Mouse (Mus musculus): Measurements from ENCODE around the gene Meioc. TPM values are rescaled to one million over a fixed set of nuclear protein-coding genes. Genes with fewer than 3 reads are reported as not detected.

The Meioc gene
- polyA plus RNA-seq, 1 experiment = not detected

DNA sequence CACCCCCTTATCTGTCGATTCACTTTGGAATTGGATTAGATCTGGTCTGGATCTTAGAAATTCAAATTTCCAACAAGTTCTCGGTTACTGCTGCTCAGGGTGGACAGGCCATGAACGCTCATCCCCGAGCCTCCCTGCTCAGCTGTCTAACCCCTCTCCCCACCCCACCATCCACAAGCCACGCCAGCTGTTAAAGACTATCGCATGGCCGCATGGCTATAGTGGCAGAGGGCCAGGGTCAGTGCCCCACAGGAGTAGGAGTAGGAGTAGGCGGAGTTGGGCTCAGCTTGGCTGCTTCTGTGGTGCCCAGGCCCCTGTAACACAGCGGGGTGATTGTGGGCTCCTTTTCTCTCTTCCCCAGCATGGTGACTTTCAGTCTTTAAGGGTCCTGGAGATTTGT lies 35.0 kb upstream of the Meioc start:
- TF ChIP-seq CEBPB (IDR thresholded peaks at IDR 0.05; ENCODE audit: low read depth) (no peak), MAX (IDR thresholded peaks at IDR 0.05) (no peak), MYOG (IDR thresholded peaks at IDR 0.05; ENCODE audit: control insufficient read depth, extremely low read depth, insufficient read length) (no peak), USF1 (IDR thresholded peaks at IDR 0.05; ENCODE audit: low read depth) (no peak), CTCF (IDR thresholded peaks at IDR 0.05; ENCODE audit: control insufficient read depth, insufficient read depth, insufficient read length) (no peak), MYOD1 (IDR thresholded peaks at IDR 0.05; ENCODE audit: control insufficient read depth, insufficient read length, low read depth) (peak; percentile 26)
- no peaks in the 10 kb centered on the region for H3K79me3 ChIP-seq (ENCODE audit: low read depth)
- H3K79me2 ChIP-seq (ENCODE audit: control insufficient read depth, insufficient read depth) = no peaks in the 10 kb centered on the region
- H3K27me3 ChIP-seq (ENCODE audit: control insufficient read depth, insufficient read depth, insufficient read length) = no peaks in the 10 kb centered on the region
- H3K4me3 ChIP-seq (ENCODE audit: insufficient read depth, poor library complexity, severe bottlenecking) = no peak overlapping the region
- no peak overlapping the region for H3ac ChIP-seq (ENCODE audit: control insufficient read depth, insufficient read length, low read depth)
- no peaks in the 10 kb centered on the region for H3K36me3 ChIP-seq (ENCODE audit: control insufficient read depth, insufficient read depth)

GRCm38 (mm10) chr11:102629375-102629774 lies 34.1 kb upstream of the Meioc start:
- H3K79me3 ChIP-seq (ENCODE audit: low read depth) = no peaks in the 10 kb centered on the region
- H3K4me3 ChIP-seq (ENCODE audit: insufficient read depth, poor library complexity, severe bottlenecking) = no peak overlapping the region
- no peaks in the 10 kb centered on the region for H3K27me3 ChIP-seq (ENCODE audit: control insufficient read depth, insufficient read depth, insufficient read length)
- H3ac ChIP-seq (ENCODE audit: control insufficient read depth, insufficient read length, low read depth) = no peak overlapping the region
- no peaks in the 10 kb centered on the region for H3K36me3 ChIP-seq (ENCODE audit: control insufficient read depth, insufficient read depth)
- no peak for TF ChIP-seq FOSL1 (IDR thresholded peaks at IDR 0.05; ENCODE audit: insufficient read depth, low read length, poor library complexity, severe bottlenecking)
- no peak for TF ChIP-seq MAX (IDR thresholded peaks at IDR 0.05)
- TF ChIP-seq MYOD1 (IDR thresholded peaks at IDR 0.05; ENCODE audit: control insufficient read depth, insufficient read length, low read depth) = no peak
- no peak for TF ChIP-seq MYOG (IDR thresholded peaks at IDR 0.05; ENCODE audit: control insufficient read depth, extremely low read depth, insufficient read length)
- TF ChIP-seq CTCF (IDR thresholded peaks at IDR 0.05; ENCODE audit: control insufficient read depth, insufficient read depth, insufficient read length) = no peak
- no peak for TF ChIP-seq USF1 (IDR thresholded peaks at IDR 0.05; ENCODE audit: low read depth)
- TF ChIP-seq CEBPB (IDR thresholded peaks at IDR 0.05; ENCODE audit: low read depth) = no peak
- no peaks in the 10 kb centered on the region for H3K79me2 ChIP-seq (ENCODE audit: control insufficient read depth, insufficient read depth)

- Histone ChIP-seq H3K79me3 (ENCODE audit: low read depth) (no peaks in the 10 kb centered on the region), H3ac (ENCODE audit: control insufficient read depth, insufficient read length, low read depth) (no peak overlapping the region), H3K36me3 (ENCODE audit: control insufficient read depth, insufficient read depth) (no peaks in the 10 kb centered on the region), H3K4me3 (ENCODE audit: insufficient read depth, poor library complexity, severe bottlenecking) (no peak overlapping the region), H3K79me2 (ENCODE audit: control insufficient read depth, insufficient read depth) (no peaks in the 10 kb centered on the region), H3K27me3 (ENCODE audit: control insufficient read depth, insufficient read depth, insufficient read length) (no peaks in the 10 kb centered on the region)
- TF ChIP-seq CTCF (IDR thresholded peaks at IDR 0.05; ENCODE audit: control insufficient read depth, insufficient read depth, insufficient read length) (no peak), MYOG (IDR thresholded peaks at IDR 0.05; ENCODE audit: control insufficient read depth, extremely low read depth, insufficient read length) (no peak), MAX (IDR thresholded peaks at IDR 0.05) (no peak), USF1 (IDR thresholded peaks at IDR 0.05; ENCODE audit: low read depth) (no peak), CEBPB (IDR thresholded peaks at IDR 0.05; ENCODE audit: low read depth) (no peak), MYOD1 (IDR thresholded peaks at IDR 0.05; ENCODE audit: control insufficient read depth, insufficient read length, low read depth) (no peak), FOSL1 (IDR thresholded peaks at IDR 0.05; ENCODE audit: insufficient read depth, low read length, poor library complexity, severe bottlenecking) (no peak)
These were observed 32.8 kb upstream of the Meioc start for GRCm38 (mm10) chr11:102630731-102631130.

DNA sequence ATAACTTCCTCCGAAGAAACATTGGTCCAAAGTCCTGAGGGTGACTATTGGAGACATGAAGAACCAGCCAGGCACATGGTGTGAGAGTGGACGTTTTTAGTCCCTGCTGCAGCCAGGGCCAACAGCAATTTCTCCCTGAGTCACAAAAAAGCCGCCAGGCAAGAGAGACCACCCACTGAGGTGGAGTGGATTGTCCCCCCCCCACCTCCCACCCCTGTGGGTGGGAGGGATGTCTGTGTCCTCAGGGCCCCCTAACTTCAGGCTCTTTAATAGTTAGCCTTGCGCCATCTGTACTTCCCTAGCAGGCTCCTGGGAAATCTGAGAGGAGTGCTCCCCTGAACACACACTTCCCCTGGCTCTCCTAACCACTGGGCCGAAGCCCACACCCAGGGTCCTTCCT lies 32.3 kb upstream of the Meioc start:
- H3K36me3 ChIP-seq (ENCODE audit: control insufficient read depth, insufficient read depth) = no peaks in the 10 kb centered on the region
- H3K4me3 ChIP-seq (ENCODE audit: insufficient read depth, poor library complexity, severe bottlenecking) = no peak overlapping the region
- TF ChIP-seq MYOD1 (IDR thresholded peaks at IDR 0.05; ENCODE audit: control insufficient read depth, insufficient read length, low read depth) = no peak
- TF ChIP-seq MYOG (IDR thresholded peaks at IDR 0.05; ENCODE audit: control insufficient read depth, extremely low read depth, insufficient read length) = no peak
- TF ChIP-seq FOSL1 (IDR thresholded peaks at IDR 0.05; ENCODE audit: insufficient read depth, low read length, poor library complexity, severe bottlenecking) = no peak
- no peak for TF ChIP-seq MAX (IDR thresholded peaks at IDR 0.05)
- TF ChIP-seq CTCF (IDR thresholded peaks at IDR 0.05; ENCODE audit: control insufficient read depth, insufficient read depth, insufficient read length) = no peak
- no peak for TF ChIP-seq USF1 (IDR thresholded peaks at IDR 0.05; ENCODE audit: low read depth)
- no peak for TF ChIP-seq CEBPB (IDR thresholded peaks at IDR 0.05; ENCODE audit: low read depth)
- no peaks in the 10 kb centered on the region for H3K79me3 ChIP-seq (ENCODE audit: low read depth)
- H3ac ChIP-seq (ENCODE audit: control insufficient read depth, insufficient read length, low read depth) = no peak overlapping the region
- no peaks in the 10 kb centered on the region for H3K79me2 ChIP-seq (ENCODE audit: control insufficient read depth, insufficient read depth)
- no peaks in the 10 kb centered on the region for H3K27me3 ChIP-seq (ENCODE audit: control insufficient read depth, insufficient read depth, insufficient read length)

GRCm38 (mm10) chr11:102632725-102633124 lies 30.8 kb upstream of the Meioc start:
- Histone ChIP-seq H3K79me3 (ENCODE audit: low read depth) (no peaks in the 10 kb centered on the region), H3K79me2 (ENCODE audit: control insufficient read depth, insufficient read depth) (no peaks in the 10 kb centered on the region), H3K36me3 (ENCODE audit: control insufficient read depth, insufficient read depth) (no peaks in the 10 kb centered on the region), H3ac (ENCODE audit: control insufficient read depth, insufficient read length, low read depth) (no peak overlapping the region), H3K4me3 (ENCODE audit: insufficient read depth, poor library complexity, severe bottlenecking) (no peak overlapping the region), H3K27me3 (ENCODE audit: control insufficient read depth, insufficient read depth, insufficient read length) (no peaks in the 10 kb centered on the region)
- TF ChIP-seq MYOD1 (IDR thresholded peaks at IDR 0.05; ENCODE audit: control insufficient read depth, insufficient read length, low read depth) = no peak
- no peak for TF ChIP-seq CEBPB (IDR thresholded peaks at IDR 0.05; ENCODE audit: low read depth)
- TF ChIP-seq MAX (IDR thresholded peaks at IDR 0.05) = no peak

- Histone ChIP-seq H3K79me2 (ENCODE audit: control insufficient read depth, insufficient read depth) (no peaks in the 10 kb centered on the region), H3K36me3 (ENCODE audit: control insufficient read depth, insufficient read depth) (no peaks in the 10 kb centered on the region), H3ac (ENCODE audit: control insufficient read depth, insufficient read length, low read depth) (no peak overlapping the region), H3K79me3 (ENCODE audit: low read depth) (no peaks in the 10 kb centered on the region), H3K27me3 (ENCODE audit: control insufficient read depth, insufficient read depth, insufficient read length) (no peaks in the 10 kb centered on the region), H3K4me3 (ENCODE audit: insufficient read depth, poor library complexity, severe bottlenecking) (no peak overlapping the region)
- TF ChIP-seq MAX (IDR thresholded peaks at IDR 0.05) = no peak
- TF ChIP-seq USF1 (IDR thresholded peaks at IDR 0.05; ENCODE audit: low read depth) = no peak
- no peak for TF ChIP-seq CEBPB (IDR thresholded peaks at IDR 0.05; ENCODE audit: low read depth)
- TF ChIP-seq FOSL1 (IDR thresholded peaks at IDR 0.05; ENCODE audit: insufficient read depth, low read length, poor library complexity, severe bottlenecking) = no peak
- no peak for TF ChIP-seq MYOD1 (IDR thresholded peaks at IDR 0.05; ENCODE audit: control insufficient read depth, insufficient read length, low read depth)
- no peak for TF ChIP-seq MYOG (IDR thresholded peaks at IDR 0.05; ENCODE audit: control insufficient read depth, extremely low read depth, insufficient read length)
- no peak for TF ChIP-seq CTCF (IDR thresholded peaks at IDR 0.05; ENCODE audit: control insufficient read depth, insufficient read depth, insufficient read length)
These were observed 30.1 kb upstream of the Meioc start for GRCm38 (mm10) chr11:102633379-102633778.
